Mouse (Mus musculus) ovary, postnatal 36 days (tissue): ENCODE results near the gene Usb1.
"Not testable (repeated sequence)": the region's sequence is repeated elsewhere in the genome, so short reads cannot be mapped to it uniquely, and the experiment has no call there.

ENCODE experiments used
- DNase-seq: peaks from one replicate; pipeline ENCODE4 v3.0.0; 2022; ENCODE audit warnings: low spot score, mixed read lengths

Usb1 gene

GRCm38 (mm10) chr8:95375374-95375930 lies 43.4 kb downstream of the Usb1 start:
- no peak for DNase-seq

GRCm38 (mm10) chr8:95376309-95376999 lies 44.4 kb downstream of the Usb1 start:
- DNase-seq: no peak

GRCm38 (mm10) chr8:95377101-95377500 lies 45.0 kb downstream of the Usb1 start:
- DNase-seq: no peak

GRCm38 (mm10) chr8:95377863-95378291 lies 45.8 kb downstream of the Usb1 start:
- no peak for DNase-seq

GRCm38 (mm10) chr8:95378928-95379327 lies 46.8 kb downstream of the Usb1 start:
- not testable (repeated sequence) for DNase-seq

GRCm38 (mm10) chr8:95380953-95381352 lies 48.9 kb downstream of the Usb1 start:
- no peak for DNase-seq

GRCm38 (mm10) chr8:95381595-95381994 lies 49.5 kb downstream of the Usb1 start:
- no peak for DNase-seq

- no peak for DNase-seq
Observed at GRCm38 (mm10) chr8:95384501-95384900, 52.4 kb downstream of the Usb1 start.

- DNase-seq: no peak
Observed at GRCm38 (mm10) chr8:95386037-95386436, 54.0 kb downstream of the Usb1 start.

- no peak for DNase-seq
Observed at GRCm38 (mm10) chr8:95387221-95387620, 55.1 kb downstream of the Usb1 start.

- no peak for DNase-seq
Observed at GRCm38 (mm10) chr8:95387936-95388335, 55.9 kb downstream of the Usb1 start.

- no peak for DNase-seq
Observed at GRCm38 (mm10) chr8:95390312-95390711, 58.2 kb downstream of the Usb1 start.

GRCm38 (mm10) chr8:95391101-95391500 lies 59.0 kb downstream of the Usb1 start:
- no peak for DNase-seq

GRCm38 (mm10) chr8:95392604-95393003 lies 60.5 kb downstream of the Usb1 start:
- no peak for DNase-seq

GRCm38 (mm10) chr8:95395186-95395918 lies 63.3 kb downstream of the Usb1 start:
- no peak for DNase-seq

GRCm38 (mm10) chr8:95396752-95397151 lies 64.7 kb downstream of the Usb1 start:
- DNase-seq: no peak
